Mouse (Mus musculus) C2C12 (cell line): ENCODE results near the gene Lcmt1. TPM values are rescaled to one million over a fixed set of nuclear protein-coding genes. Genes with fewer than 3 reads are reported as not detected.
A peak's percentile ranks its signal among the peaks of the same experiment; 100 is the strongest.

ENCODE experiments used
- H3K27me3 ChIP-seq: one replicate; pipeline ENCODE4 v1.6.1; 2011; ENCODE audit not compliant: control insufficient read depth, insufficient read depth, insufficient read length
- H3K36me3 ChIP-seq: one replicate; pipeline ENCODE4 v1.6.1; 2011; ENCODE audit not compliant: control insufficient read depth, insufficient read depth
- H3K4me3 ChIP-seq: one replicate; pipeline ENCODE4 v1.5.1; 2011; ENCODE audit warnings: mild to moderate bottlenecking, control low read depth; ENCODE audit not compliant: poor library complexity, insufficient read depth, severe bottlenecking
- H3K79me2 ChIP-seq: one replicate; pipeline ENCODE4 v1.6.1; 2011; ENCODE audit not compliant: control insufficient read depth, insufficient read depth
- H3K79me3 ChIP-seq: one replicate; pipeline ENCODE4 v1.6.1; 2011; ENCODE audit warnings: low read depth, control low read depth
- H3ac ChIP-seq: one replicate; pipeline ENCODE3; 2011; ENCODE audit warnings: low read depth; ENCODE audit not compliant: control insufficient read depth, insufficient read length
- CEBPB ChIP-seq: IDR thresholded peaks from one replicate; pipeline ENCODE4 v1.6.1; 2011; ENCODE audit warnings: low read depth, mild to moderate bottlenecking, control low read depth, moderate library complexity
- CTCF ChIP-seq: IDR thresholded peaks from one replicate; pipeline ENCODE4 v1.5.1; 2011; ENCODE audit not compliant: control insufficient read depth, insufficient read depth, insufficient read length
- FOSL1 ChIP-seq: IDR thresholded peaks from one replicate; pipeline ENCODE4 v1.8.0; 2011; ENCODE audit warnings: mild to moderate bottlenecking, low read length; ENCODE audit not compliant: poor library complexity, insufficient read depth, severe bottlenecking
- MAX ChIP-seq: IDR thresholded peaks from one replicate; pipeline ENCODE4 v1.6.1; 2011; ENCODE audit warnings: mild to moderate bottlenecking, control low read depth
- MYOD1 ChIP-seq: IDR thresholded peaks from one replicate; pipeline ENCODE4 v1.6.1; 2011; ENCODE audit warnings: low read depth; ENCODE audit not compliant: control insufficient read depth, insufficient read length
- MYOG ChIP-seq: IDR thresholded peaks from one replicate; pipeline ENCODE4 v1.6.1; 2011; ENCODE audit not compliant: control insufficient read depth, insufficient read length; ENCODE audit errors: extremely low read depth
- USF1 ChIP-seq: IDR thresholded peaks from one replicate; pipeline ENCODE4 v1.6.1; 2011; ENCODE audit warnings: low read depth, mild to moderate bottlenecking, control low read depth, moderate library complexity
- polyA plus RNA-seq: library from polyadenylated mRNA; unstranded; fragments of >200 nt; fragmentation: generic; extraction: Trizol; gene quantifications from one replicate; pipeline ENCODE4 v1.2.1, GENCODE M21; 2012; ENCODE audit warnings: missing spikeins

The Lcmt1 gene
- polyA plus RNA-seq, 1 experiment: 29.5 TPM

DNA sequence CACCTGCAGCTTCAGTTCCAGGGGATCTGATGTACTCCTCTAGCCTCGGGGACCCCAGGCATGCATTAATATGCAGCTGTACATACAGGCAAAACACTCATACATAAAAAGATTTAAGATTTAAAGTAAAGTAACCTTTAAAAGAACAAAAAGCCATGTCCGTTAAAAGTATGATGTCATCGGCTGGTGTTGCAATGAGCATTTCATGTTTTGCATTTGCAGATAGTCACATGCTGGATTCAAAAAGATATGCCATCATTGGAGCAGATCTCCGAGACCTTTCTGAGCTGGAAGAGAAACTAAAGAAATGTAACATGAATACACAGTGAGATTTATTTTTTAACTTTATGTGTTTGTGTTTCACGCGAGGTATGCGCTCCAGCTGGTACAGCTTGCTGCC lies 40.9 kb downstream of the Lcmt1 start:
- no peak overlapping the region for H3K4me3 ChIP-seq
- TF ChIP-seq MYOG (no peak), CEBPB (peak; percentile 64)
- H3K36me3 ChIP-seq: peaks cover 10% of the 10 kb centered on the region
- H3ac ChIP-seq: no peak overlapping the region
- no peaks in the 10 kb centered on the region for H3K27me3 ChIP-seq
- H3K79me2 ChIP-seq: no peaks in the 10 kb centered on the region
- no peaks in the 10 kb centered on the region for H3K79me3 ChIP-seq

DNA sequence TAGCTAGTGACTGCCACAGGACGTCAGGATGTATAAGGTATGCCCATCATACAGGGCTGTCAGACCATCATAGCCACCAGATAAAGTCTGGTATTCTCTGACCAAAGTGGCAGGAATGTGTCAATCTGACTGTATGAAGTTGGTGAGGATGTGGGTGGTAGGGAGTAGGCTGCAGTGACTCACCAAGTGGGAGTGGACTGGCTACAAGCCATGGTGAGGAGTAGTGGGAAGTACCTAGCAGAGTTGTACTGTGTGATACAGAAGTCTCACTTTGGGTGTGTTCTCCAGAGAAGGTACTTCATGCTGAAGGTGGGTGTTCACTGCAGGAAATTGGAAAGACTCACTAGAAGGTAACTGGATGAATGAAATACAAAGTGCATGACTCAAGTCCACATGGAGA lies 41.5 kb downstream of the Lcmt1 start:
- Histone ChIP-seq H3K79me2 (no peaks in the 10 kb centered on the region), H3K36me3 (peaks cover 10% of the 10 kb centered on the region), H3K79me3 (no peaks in the 10 kb centered on the region), H3K4me3 (no peak overlapping the region), H3K27me3 (no peaks in the 10 kb centered on the region), H3ac (no peak overlapping the region)
- peak; percentile 23 for TF ChIP-seq FOSL1
- TF ChIP-seq USF1: no peak

DNA sequence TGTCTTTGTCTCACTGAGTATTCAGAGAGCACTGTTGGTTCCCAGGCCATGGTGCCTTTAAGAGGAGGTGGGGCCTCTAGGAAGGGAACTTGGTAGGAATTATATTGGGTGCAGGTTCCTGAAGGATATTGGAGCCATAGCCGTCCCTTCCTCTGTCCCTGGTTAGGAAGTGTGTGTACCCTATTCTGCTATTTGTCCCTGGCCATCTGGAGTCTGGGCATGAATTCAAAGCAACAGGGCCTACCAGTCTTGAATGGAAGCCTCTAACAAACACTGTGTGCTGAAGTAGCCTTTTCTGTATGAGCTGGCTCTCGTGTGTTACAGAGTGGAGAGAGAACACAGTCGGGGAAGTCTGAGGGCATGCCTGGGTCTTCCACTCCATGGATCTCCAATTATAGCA lies 42.6 kb downstream of the Lcmt1 start:
- Histone ChIP-seq H3K36me3 (peaks cover 5% of the 10 kb centered on the region), H3ac (no peak overlapping the region), H3K79me2 (no peaks in the 10 kb centered on the region), H3K27me3 (no peaks in the 10 kb centered on the region), H3K79me3 (no peaks in the 10 kb centered on the region), H3K4me3 (no peak overlapping the region)
- TF ChIP-seq CTCF (no peak), FOSL1 (no peak), MYOD1 (no peak), CEBPB (no peak), USF1 (no peak), MYOG (no peak), MAX (no peak)

DNA sequence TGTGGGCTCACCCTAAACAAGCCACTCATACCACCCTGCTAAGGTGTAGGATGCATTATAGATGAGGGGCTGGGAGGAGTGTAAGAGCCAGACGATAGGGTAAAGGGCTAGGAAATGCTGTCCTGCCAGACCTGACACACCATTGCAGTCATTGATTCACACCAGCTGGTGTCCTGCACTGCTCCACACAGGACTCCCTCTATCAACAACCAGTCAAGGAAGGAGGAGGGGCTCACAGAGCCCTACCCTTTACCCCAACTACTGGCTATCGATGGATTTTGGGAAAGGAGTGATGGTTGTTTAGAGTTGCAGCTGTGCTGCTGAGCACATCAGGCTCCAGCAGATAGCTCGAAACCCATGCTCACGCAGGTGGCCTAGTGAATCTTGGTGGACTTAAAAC lies 47.2 kb downstream of the Lcmt1 start:
- peaks cover 4% of the 10 kb centered on the region for H3K36me3 ChIP-seq
- H3K79me2 ChIP-seq: no peaks in the 10 kb centered on the region
- no peak overlapping the region for H3ac ChIP-seq

DNA sequence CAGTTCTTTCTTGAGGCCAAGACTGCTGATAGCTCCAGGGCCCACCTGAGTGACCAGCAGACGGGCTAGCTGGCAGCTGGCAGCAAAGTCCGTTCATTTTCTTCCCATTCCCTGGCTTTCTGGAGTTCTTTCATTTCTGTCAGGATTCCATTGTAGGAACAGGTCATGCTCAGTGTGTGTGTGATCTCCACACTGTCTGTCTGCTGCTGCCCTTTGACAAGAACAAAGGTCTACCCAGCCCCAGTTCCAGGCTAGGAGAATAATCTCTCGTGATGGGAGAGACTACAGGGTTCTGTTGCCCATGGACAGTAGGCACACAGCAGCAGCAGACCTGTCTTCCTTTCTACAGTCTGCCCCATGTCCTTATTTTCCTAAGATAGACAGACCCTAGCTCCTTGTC lies 48.1 kb downstream of the Lcmt1 start:
- TF ChIP-seq MYOG (no peak), MAX (no peak), CEBPB (no peak), USF1 (no peak), MYOD1 (no peak), CTCF (no peak), FOSL1 (no peak)
- no peaks in the 10 kb centered on the region for H3K27me3 ChIP-seq
- H3ac ChIP-seq: no peak overlapping the region
- H3K36me3 ChIP-seq: peaks cover 4% of the 10 kb centered on the region
- H3K79me2 ChIP-seq: no peaks in the 10 kb centered on the region
- no peak overlapping the region for H3K4me3 ChIP-seq
- no peaks in the 10 kb centered on the region for H3K79me3 ChIP-seq

More for the DNA sequence above, 47.2 kb downstream of the Lcmt1 start:
- Histone ChIP-seq H3K79me3 (no peaks in the 10 kb centered on the region), H3K27me3 (no peaks in the 10 kb centered on the region), H3K4me3 (no peak overlapping the region)
- TF ChIP-seq FOSL1 (no peak), CTCF (no peak), MAX (no peak), CEBPB (no peak), MYOG (no peak), MYOD1 (no peak)

DNA sequence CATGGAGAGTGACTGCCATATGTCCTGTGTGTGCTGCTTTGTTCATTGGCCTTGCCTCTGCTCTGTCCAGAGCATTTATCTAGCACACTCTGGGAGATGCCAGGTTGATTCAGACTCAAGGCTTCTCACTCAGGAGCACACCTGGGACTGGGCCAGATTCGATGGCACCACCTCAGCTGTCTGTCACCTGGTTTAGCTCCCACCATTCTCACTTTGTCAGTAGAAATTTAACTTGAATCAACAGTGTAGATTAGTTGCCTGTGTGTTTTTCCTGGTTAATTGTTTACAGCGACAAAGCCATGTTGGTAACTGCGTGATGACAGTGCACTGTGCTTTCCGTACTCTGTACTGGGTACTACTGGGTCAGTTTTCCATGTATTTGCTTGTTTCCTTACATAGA lies 50.4 kb downstream of the Lcmt1 start:
- H3K36me3 ChIP-seq: peaks cover 4% of the 10 kb centered on the region
- no peak overlapping the region for H3K4me3 ChIP-seq
- no peaks in the 10 kb centered on the region for H3K79me2 ChIP-seq
- H3K27me3 ChIP-seq: no peaks in the 10 kb centered on the region
- TF ChIP-seq MAX: no peak
- TF ChIP-seq CTCF: no peak
- TF ChIP-seq FOSL1: no peak
- TF ChIP-seq CEBPB: no peak
- TF ChIP-seq MYOG: no peak
- H3ac ChIP-seq: no peak overlapping the region
- H3K79me3 ChIP-seq: no peaks in the 10 kb centered on the region
